ENCODE assay signal across 8 mouse cellular contexts in the genomic region with DNA sequence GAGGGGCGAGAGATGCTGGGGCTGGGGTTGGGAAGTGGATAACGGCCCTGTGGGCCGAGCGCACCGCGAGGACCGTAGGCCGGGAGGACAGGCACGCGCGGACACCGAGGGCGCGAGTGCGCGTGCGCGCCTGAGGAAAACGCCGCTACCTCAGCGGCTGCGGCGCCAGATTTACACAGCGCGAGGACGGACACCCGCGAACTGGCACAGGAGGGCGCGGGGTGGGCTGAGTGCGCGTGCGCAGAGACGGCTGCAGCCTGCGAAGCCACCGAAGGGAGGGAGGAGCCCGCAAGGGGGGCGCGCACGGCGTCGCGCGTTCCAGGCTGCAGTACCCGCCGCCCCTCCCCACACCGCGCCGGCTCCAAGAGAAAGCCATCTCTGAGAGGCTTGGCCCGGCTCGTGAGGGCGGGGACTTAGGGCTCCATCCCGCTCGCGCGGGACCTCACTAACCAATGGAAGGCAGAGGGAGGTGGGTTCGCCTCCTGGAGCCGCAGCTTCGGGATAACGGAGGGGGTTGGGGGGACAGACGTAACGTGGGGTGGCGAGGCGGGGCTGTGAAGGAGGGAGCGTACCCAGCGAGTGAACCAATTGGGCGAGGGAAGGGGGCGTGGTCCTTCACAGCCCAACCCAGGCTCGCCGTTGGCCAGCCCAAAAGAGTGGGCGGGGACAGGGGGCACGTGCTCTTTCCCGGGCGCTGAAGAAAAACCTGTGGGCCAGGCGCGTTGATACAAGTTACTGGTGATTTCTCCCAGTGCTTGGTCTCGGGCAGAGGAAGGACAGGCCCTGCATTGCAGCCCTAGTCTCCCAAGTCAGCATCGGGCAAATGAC. TPM values are rescaled to one million over a fixed set of nuclear protein-coding genes. Genes with fewer than 3 reads are reported as not detected.
A peak's percentile ranks its signal among the peaks of the same experiment; 100 is the strongest.
DNase-seq lines count a peak whose midpoint lies in the region; ATAC-seq lines count a peak whose summit lies in the region.

A gene (minus strand): TSS at position 106 of the 828 bp plus-strand sequence.

- H3K9ac ChIP-seq in intestine, embryonic 14.5 days (ENCODE audit: low read length): peak within 1 kb of the TSS; percentile 97

- WGBS in intestine, embryonic 14.5 days: under 1% methylated on average over 74 of the region's 78 CpGs

- H3K4me1 ChIP-seq in intestine, embryonic 14.5 days (replicated peaks; ENCODE audit: control insufficient read depth, insufficient read depth, low read length): peaks cover 41% of the 10 kb centered on the region

- 0 out of 2 replicates have a peak, but pooled peaks cover 5% of the 10 kb centered on the region for H3K36me3 ChIP-seq in intestine, embryonic 14.5 days (ENCODE audit: control insufficient read depth, insufficient read depth, low read length)

- peak; percentile 97 for ATAC-seq in intestine, embryonic 14.5 days (replicated peaks; ENCODE audit: low FRiP score, low TSS enrichment, low read depth)

- peak; percentile 95 to 97 for DNase-seq in adrenal gland, adult 18-20 months (ENCODE audit: low spot score in 2 of 2)
- DNase-seq in embryo, embryonic 11 days: peak; percentile 100
- peak; percentile 100 for DNase-seq in gastrocnemius, postnatal 25 days
- DNase-seq in intestine, embryonic 14.5 days (ENCODE audit: low spot score): peak; percentile 95
- peak; percentile 100 for DNase-seq in left cerebral cortex, postnatal 14 days (ENCODE audit: low spot score in 2 of 2)
- DNase-seq in mesoderm, embryonic 11.5 days (ENCODE audit: low read depth, low spot score): peak; percentile 99
- peak; percentile 100 for DNase-seq in right cerebral cortex, postnatal 36 days (ENCODE audit: low spot score in 2 of 2)
- peak; percentile 99 for DNase-seq in yolk sac, embryonic 10.5 days (ENCODE audit: low spot score)

- H3K9me3 ChIP-seq in intestine, embryonic 14.5 days (ENCODE audit: control insufficient read depth, low read length): no peaks in the 10 kb centered on the region

- peak within 1 kb of the TSS; percentile 65 for H3K4me2 ChIP-seq in intestine, embryonic 14.5 days (ENCODE audit: low read length)

- H3K4me3 ChIP-seq in intestine, embryonic 14.5 days (ENCODE audit: low read depth, low read length): peak within 1 kb of the TSS; percentile 51

- no peaks in the 10 kb centered on the region for H3K27me3 ChIP-seq in intestine, embryonic 14.5 days (replicated peaks; ENCODE audit: control insufficient read depth, insufficient read depth, low read length)

- intact Hi-C loops in left cerebral cortex, postnatal 14 days (cut with DNase I): loop anchor here (2.0 to 10.0 kb wide), 3 partner anchors 58 to 320 kb away; a partner anchor contains a TSS

- peak within 1 kb of the TSS; percentile 100 for H3K27ac ChIP-seq in intestine, embryonic 14.5 days (ENCODE audit: low read depth)

RNA-seq across cellular contexts. Expression of the gene that starts here (rescaled TPM):
- 10 to 100 TPM; 54.3 to 63.1 TPM for total RNA-seq in adrenal gland, adult 18-20 months (2021)
- total RNA-seq in gastrocnemius, postnatal 25 days (2021): 10 to 100 TPM; 15.3 to 16.5 TPM
- 18.5 and 19.0 TPM in 2 replicates for polyA plus RNA-seq in intestine, embryonic 14.5 days (2014; fragmentation: Nextera tagmentation; extraction: Ambion mirVana)
- 100 to 1,000 TPM; 138 to 148 TPM for total RNA-seq in left cerebral cortex, postnatal 14 days (2021)

Comparison
In these comparisons a context has a peak if more than half of its experiments do, and no peak if none do; other contexts are left out.
1. Peak in every context shown above with its lines: DNase-seq, ATAC-seq, H3K4me3 ChIP-seq and H3K27ac ChIP-seq.